Mouse (Mus musculus) embryonic facial prominence, embryonic 14.5 days (tissue): ENCODE measurements around the gene 2210407C18Rik. TPM values are rescaled to one million over a fixed set of nuclear protein-coding genes. Genes with fewer than 3 reads are reported as not detected.
A peak's percentile ranks its signal among the peaks of the same experiment; 100 is the strongest.

Experiments used
- ATAC-seq: fragments of 200-750 bp; cut with Nextera tagmentation; 2 replicates; pipeline ENCODE4 v1.8.0; 2017; ENCODE audit warnings: low read depth, moderate number of reproducible peaks, moderate TSS enrichment
- DNase-seq: peaks from one replicate; pipeline ENCODE4 v3.0.0-alpha.2; 2015; ENCODE audit warnings: low spot score
- H3K27ac ChIP-seq: fragments of 300-500 bp; sonication (generic); replicated peaks from 2 replicates; pipeline ENCODE4 v1.5.1; 2014; ENCODE audit warnings: low read depth, mild to moderate bottlenecking, low read length, moderate library complexity
- H3K27me3 ChIP-seq: fragments of 300-500 bp; sonication (generic); replicated peaks from 2 replicates; pipeline ENCODE4 v1.6.1; 2014; ENCODE audit warnings: low read length; ENCODE audit not compliant: control insufficient read depth, insufficient read depth
- H3K36me3 ChIP-seq: fragments of 300-500 bp; sonication (generic); 2 replicates; pipeline ENCODE4 v1.6.1; 2014; ENCODE audit warnings: low read length, mixed read lengths; ENCODE audit not compliant: control insufficient read depth, insufficient read depth
- H3K4me1 ChIP-seq: fragments of 300-500 bp; sonication (generic); 2 replicates; pipeline ENCODE4 v1.6.1; 2014; ENCODE audit warnings: antibody characterized with exemption, low read length; ENCODE audit not compliant: control insufficient read depth, insufficient read depth
- H3K4me2 ChIP-seq: fragments of 300-500 bp; sonication (generic); 2 replicates; pipeline ENCODE4 v1.6.1; 2014; ENCODE audit warnings: low read depth, mild to moderate bottlenecking, low read length, moderate library complexity, mixed read lengths
- H3K4me3 ChIP-seq: fragments of 300-500 bp; sonication (generic); 2 replicates; pipeline ENCODE4 v1.5.1; 2014; ENCODE audit warnings: low read depth, mild to moderate bottlenecking, low read length
- H3K9ac ChIP-seq: fragments of 300-500 bp; sonication (generic); 2 replicates; pipeline ENCODE4 v1.6.1; 2014; ENCODE audit warnings: low read depth, mild to moderate bottlenecking, low read length, moderate library complexity, mixed read lengths
- H3K9me3 ChIP-seq: fragments of 300-500 bp; sonication (generic); 2 replicates; pipeline ENCODE4 v1.6.1; 2016; ENCODE audit warnings: low read length; ENCODE audit not compliant: control insufficient read depth
- WGBS: fragments of 180-500 bp; shearing (Covaris S2); extraction: QIAGEN DNeasy Blood & Tissue Kit; methylation state at CpG from one replicate; pipeline ENCODE4 v1.1.7; 2014; 5-methylcytosine and 5-hydroxymethylcytosine counted together
- polyA plus RNA-seq: library from polyadenylated mRNA; unstranded; fragments of >200 nt; fragmentation: Nextera tagmentation; extraction: Ambion mirVana; gene quantifications from 2 replicates; pipeline ENCODE4 v1.2.1, GENCODE M21; 2014

2210407C18Rik gene
- polyA plus RNA-seq, result not detected in 2 replicates

DNA sequence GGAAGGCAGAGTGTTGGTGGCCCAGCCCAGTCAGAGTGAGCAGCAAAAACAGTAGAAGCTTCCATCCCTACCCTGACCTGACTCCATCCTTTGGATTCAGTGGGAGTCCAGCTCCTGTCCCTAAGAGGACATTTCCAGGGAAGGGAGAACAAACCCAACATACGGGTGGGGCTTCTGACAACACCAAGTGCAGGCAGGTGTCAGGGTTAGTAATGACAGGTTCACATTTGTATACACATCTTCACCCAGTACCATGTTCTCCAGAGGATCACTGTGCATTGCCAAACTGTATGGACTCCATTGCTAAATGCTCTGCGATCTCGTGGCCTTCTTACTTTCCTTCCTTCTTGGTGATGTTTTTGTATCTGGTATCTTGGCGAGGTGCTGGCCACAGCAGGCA lies at the start of gene 2210407C18Rik:
2210407C18Rik (minus strand) TSS at position 101 of the 400 bp plus-strand sequence.
- Histone ChIP-seq H3K36me3 (no peaks in the 10 kb centered on the region), H3K9ac (no peak within 1 kb of the TSS), H3K9me3 (no peaks in the 10 kb centered on the region), H3K27me3 (no peaks in the 10 kb centered on the region), H3K4me1 (no peaks in the 10 kb centered on the region), H3K4me3 (no peak within 1 kb of the TSS), H3K27ac (no peak within 1 kb of the TSS), H3K4me2 (no peak within 1 kb of the TSS)
- ATAC-seq (no peak), DNase-seq (no peak)
- WGBS, result 96% methylated on average over 4 of the region's 4 CpGs

GRCm38 (mm10) chr11:58658596-58658995 lies 42.7 kb upstream of the 2210407C18Rik start, which contains the start of gene Olfr322:
TSS of gene Olfr322 (plus strand) at chr11:58658782.
- ATAC-seq (no peak), DNase-seq (no peak)
- H3K9me3 ChIP-seq, result no peaks in the 10 kb centered on the region
- H3K36me3 ChIP-seq, result no peaks in the 10 kb centered on the region
- no peak within 1 kb of the TSS for H3K27ac ChIP-seq
- 87% methylated on average over 4 of the region's 4 CpGs for WGBS
- H3K4me3 ChIP-seq, result no peak within 1 kb of the TSS
- no peaks in the 10 kb centered on the region for H3K4me1 ChIP-seq
- H3K27me3 ChIP-seq, result no peaks in the 10 kb centered on the region
- H3K4me2 ChIP-seq, result no peak within 1 kb of the TSS
- no peak within 1 kb of the TSS for H3K9ac ChIP-seq

- H3K4me1 ChIP-seq, result no peaks in the 10 kb centered on the region
- no peaks in the 10 kb centered on the region for H3K9me3 ChIP-seq
- no peak for ATAC-seq
- no peak overlapping the region for H3K27ac ChIP-seq
- H3K27me3 ChIP-seq, result no peaks in the 10 kb centered on the region
- WGBS, result 77% methylated on average over 3 of the region's 3 CpGs
- no peak overlapping the region for H3K4me3 ChIP-seq
- DNase-seq, result no peak
- H3K36me3 ChIP-seq, result no peaks in the 10 kb centered on the region
- no peak overlapping the region for H3K4me2 ChIP-seq
- no peak overlapping the region for H3K9ac ChIP-seq
Observed at GRCm38 (mm10) chr11:58655151-58655550, 39.3 kb upstream of the 2210407C18Rik start.

DNA sequence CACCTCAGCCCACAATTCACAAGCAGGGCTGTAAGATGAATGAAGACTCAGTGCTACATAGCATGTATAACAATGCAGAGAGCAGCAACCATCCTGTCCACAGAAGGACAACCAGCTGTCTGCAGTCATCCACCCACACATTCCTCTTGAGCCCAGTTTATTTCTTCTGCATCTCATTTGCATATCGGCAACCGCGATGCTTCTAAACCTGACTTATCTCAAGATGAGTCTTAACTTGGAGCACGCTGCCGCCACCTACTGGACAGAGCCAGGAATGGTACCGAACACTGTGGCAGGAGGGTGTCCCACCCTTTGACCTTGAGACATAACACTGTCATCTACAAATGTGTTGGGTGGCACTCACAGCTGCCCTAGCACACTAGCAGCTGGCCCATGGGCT lies 27.5 kb upstream of the 2210407C18Rik start:
- H3K4me3 ChIP-seq, result no peak overlapping the region
- H3K4me2 ChIP-seq, result no peak overlapping the region
- DNase-seq, result peak; percentile 4
- ATAC-seq, result no peak
- H3K36me3 ChIP-seq, result no peaks in the 10 kb centered on the region
- H3K27ac ChIP-seq, result no peak overlapping the region
- 37% methylated on average over 6 of the region's 6 CpGs for WGBS
- H3K9ac ChIP-seq, result no peak overlapping the region
- H3K9me3 ChIP-seq, result no peaks in the 10 kb centered on the region
- H3K4me1 ChIP-seq, result peaks cover 6% of the 10 kb centered on the region
- peaks cover 22% of the 10 kb centered on the region for H3K27me3 ChIP-seq

GRCm38 (mm10) chr11:58641638-58642358 lies 25.9 kb upstream of the 2210407C18Rik start:
- Histone ChIP-seq H3K9me3 (no peaks in the 10 kb centered on the region), H3K4me2 (no peak overlapping the region), H3K27ac (no peak overlapping the region), H3K9ac (no peak overlapping the region), H3K36me3 (no peaks in the 10 kb centered on the region), H3K4me1 (peaks cover 6% of the 10 kb centered on the region), H3K27me3 (peaks cover 30% of the 10 kb centered on the region), H3K4me3 (no peak overlapping the region)
- WGBS, result 79% methylated on average over 13 of the region's 13 CpGs
- no peak for ATAC-seq
- no peak for DNase-seq

DNA sequence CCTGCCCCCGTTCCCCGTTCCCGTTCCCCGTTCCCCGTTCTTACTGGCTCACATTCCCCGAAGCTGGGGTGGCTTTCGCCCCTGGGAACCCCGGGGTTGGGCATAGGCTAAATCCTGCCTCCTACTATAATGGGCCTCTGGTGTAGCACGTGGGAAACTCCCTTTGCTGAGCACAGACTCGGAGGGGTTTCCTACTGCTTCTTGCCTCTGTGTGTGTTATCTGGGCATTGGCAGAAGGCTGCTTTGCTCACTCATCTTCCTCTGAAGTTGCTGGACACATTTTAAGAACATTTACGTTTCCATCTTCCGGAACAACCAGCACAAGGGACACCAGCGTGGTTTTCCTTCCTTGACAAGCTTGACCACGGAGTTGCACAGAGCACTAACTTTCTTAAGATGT lies 25.2 kb upstream of the 2210407C18Rik start:
- H3K9me3 ChIP-seq, result no peaks in the 10 kb centered on the region
- H3K4me1 ChIP-seq, result peaks cover 6% of the 10 kb centered on the region
- no peak overlapping the region for H3K9ac ChIP-seq
- 25% methylated on average over 14 of the region's 14 CpGs for WGBS
- DNase-seq, result no peak
- H3K27me3 ChIP-seq, result peaks cover 30% of the 10 kb centered on the region
- H3K36me3 ChIP-seq, result no peaks in the 10 kb centered on the region
- H3K27ac ChIP-seq, result no peak overlapping the region
- no peak for ATAC-seq
- peak overlapping the region; percentile 62 for H3K4me2 ChIP-seq
- no peak overlapping the region for H3K4me3 ChIP-seq

GRCm38 (mm10) chr11:58640272-58640867 lies 24.5 kb upstream of the 2210407C18Rik start, which contains the start of gene Trim58:
TSS of gene Trim58 (plus strand) at chr11:58640465.
- 3% methylated on average over 29 of the region's 34 CpGs for WGBS
- Histone ChIP-seq H3K4me1 (peaks cover 6% of the 10 kb centered on the region), H3K27ac (no peak within 1 kb of the TSS), H3K9ac (peak within 1 kb of the TSS; percentile 42; the same call in 1 of the 2 replicates), H3K36me3 (no peaks in the 10 kb centered on the region), H3K27me3 (peaks cover 30% of the 10 kb centered on the region), H3K4me2 (peak within 1 kb of the TSS; percentile 62), H3K4me3 (peak within 1 kb of the TSS; percentile 32), H3K9me3 (no peaks in the 10 kb centered on the region)
- DNase-seq (peak; percentile 17), ATAC-seq (peak; percentile 33; the same call in 1 of the 2 replicates)

GRCm38 (mm10) chr11:58638176-58638701 lies 22.4 kb upstream of the 2210407C18Rik start:
- H3K4me1 ChIP-seq, result peaks cover 6% of the 10 kb centered on the region
- no peak overlapping the region for H3K9ac ChIP-seq
- H3K4me2 ChIP-seq, result no peak overlapping the region
- ATAC-seq, result no peak
- no peaks in the 10 kb centered on the region for H3K9me3 ChIP-seq
- no peak overlapping the region for H3K27ac ChIP-seq
- 51% methylated on average over 7 of the region's 7 CpGs for WGBS
- no peaks in the 10 kb centered on the region for H3K36me3 ChIP-seq
- DNase-seq, result no peak
- H3K4me3 ChIP-seq, result no peak overlapping the region
- peaks cover 30% of the 10 kb centered on the region for H3K27me3 ChIP-seq
